Mouse (Mus musculus) CH12.LX (cell line): ENCODE measurements at regions not wholly inside any gene's neighbourhood (a gene's known extent, or its start where the extent isn't known, plus 50 kb on each side); places are given as distances from the start of the nearest gene placed in this dataset.

Source experiments
- DNase-seq: peaks from one replicate; pipeline ENCODE4 v3.0.0-alpha.2; 2013; ENCODE audit errors: extremely low read depth
- H3K27ac ChIP-seq: 2 replicates; pipeline ENCODE4 v1.5.1; 2012; ENCODE audit warnings: low read depth, mild to moderate bottlenecking, control low read depth, moderate library complexity; ENCODE audit not compliant: insufficient read depth
- H3K27me3 ChIP-seq: replicated peaks from 2 replicates; pipeline ENCODE3; 2012; ENCODE audit warnings: inconsistent platforms
- H3K36me3 ChIP-seq, 2 experiments: replicated peaks in 1 of 2; 2 replicates each; pipeline versions ENCODE3 to v1.6.1; 2012; ENCODE audit warnings: inconsistent platforms in 1 of 2, low read length in 1 of 2, mild to moderate bottlenecking in 1 of 2, mixed read lengths in 1 of 2, moderate library complexity in 1 of 2; ENCODE audit not compliant: control insufficient read depth in 1 of 2, insufficient read depth in 1 of 2
- H3K4me1 ChIP-seq, 2 experiments: 2 replicates each; pipeline ENCODE4 v1.6.1; 2012; ENCODE audit warnings: inconsistent platforms in 1 of 2, moderate library complexity in 1 of 2; ENCODE audit not compliant: insufficient read depth in 2 of 2, control insufficient read depth in 1 of 2
- H3K4me2 ChIP-seq: 2 replicates; pipeline ENCODE4 v1.6.1; 2012; ENCODE audit warnings: low read depth, mild to moderate bottlenecking, control low read depth; ENCODE audit not compliant: poor library complexity, insufficient read depth, severe bottlenecking
- H3K4me3 ChIP-seq, 3 experiments: fragments of 150-350 bp in 1 of 3; sonication (generic) in 1 of 3; replicated peaks in 1 of 3; 2 replicates each; pipeline versions ENCODE3 to v1.5.1; 2011 to 2012; ENCODE audit warnings: low read depth in 2 of 3, low read length in 2 of 3, mild to moderate bottlenecking in 2 of 3, moderate library complexity in 2 of 3, control low read depth in 1 of 3, improper control_type of control experiment in 1 of 3, inconsistent platforms in 1 of 3, mixed read lengths in 1 of 3; ENCODE audit not compliant: poor library complexity in 1 of 3
- H3K79me2 ChIP-seq: replicated peaks from 2 replicates; pipeline ENCODE4 v1.6.1; 2012; ENCODE audit warnings: mild to moderate bottlenecking, moderate library complexity; ENCODE audit not compliant: control insufficient read depth, poor library complexity, insufficient read depth, severe bottlenecking; ENCODE audit errors: extremely low read depth
- H3K9ac ChIP-seq: 2 replicates; pipeline ENCODE4 v1.6.1; 2012; ENCODE audit warnings: low read depth, mild to moderate bottlenecking, control low read depth, moderate library complexity; ENCODE audit not compliant: insufficient read depth
- H3K9me3 ChIP-seq: replicated peaks from 2 replicates; pipeline ENCODE3; 2012; ENCODE audit warnings: low read length, inconsistent platforms, mixed read lengths
- CTCF ChIP-seq, 2 experiments: IDR thresholded peaks in 1 of 2; conservative IDR thresholded peaks in 1 of 2; 2 replicates each; pipeline ENCODE4 v1.5.1; 2011 to 2012; ENCODE audit warnings: low read depth in 2 of 2, low read length in 2 of 2, improper control_type of control experiment in 1 of 2, inconsistent platforms in 1 of 2, mild to moderate bottlenecking in 1 of 2, moderate library complexity in 1 of 2
- ETS1 ChIP-seq: conservative IDR thresholded peaks from 2 replicates; pipeline ENCODE4 v1.6.1; 2012; ENCODE audit warnings: low read depth, mild to moderate bottlenecking, inconsistent platforms, low read length, improper control_type of control experiment, moderate library complexity
- GABPA ChIP-seq: IDR thresholded peaks from 2 replicates; pipeline ENCODE4 v1.6.1; 2012; ENCODE audit warnings: low read depth, low read length, improper control_type of control experiment, inconsistent platforms; ENCODE audit not compliant: insufficient replicate concordance
- HCFC1 ChIP-seq: IDR thresholded peaks from 2 replicates; pipeline ENCODE4 v1.6.1; 2012; ENCODE audit warnings: low read depth, mild to moderate bottlenecking, inconsistent platforms, low read length, improper control_type of control experiment
- JUN ChIP-seq: IDR thresholded peaks from 2 replicates; pipeline ENCODE4 v1.6.1; 2011; ENCODE audit warnings: low read depth, mild to moderate bottlenecking, low read length, improper control_type of control experiment, moderate library complexity; ENCODE audit not compliant: insufficient read depth
- JUND ChIP-seq: conservative IDR thresholded peaks from 2 replicates; pipeline ENCODE4 v1.6.1; 2011; ENCODE audit warnings: low read depth, low read length, improper control_type of control experiment
- KAT2A ChIP-seq: IDR thresholded peaks from 2 replicates; pipeline ENCODE4 v1.6.1; 2012; ENCODE audit warnings: low read length, improper control_type of control experiment, inconsistent platforms; ENCODE audit not compliant: insufficient replicate concordance
- MAX ChIP-seq: IDR thresholded peaks from 2 replicates; pipeline ENCODE4 v1.6.1; 2011; ENCODE audit warnings: low read length, improper control_type of control experiment
- MAZ ChIP-seq: IDR thresholded peaks from 2 replicates; pipeline ENCODE4 v1.6.1; 2012; ENCODE audit warnings: low read depth, mild to moderate bottlenecking, inconsistent platforms, low read length, improper control_type of control experiment, moderate library complexity
- MEF2A ChIP-seq: IDR thresholded peaks from 2 replicates; pipeline ENCODE4 v1.6.1; 2014; ENCODE audit warnings: low read depth, mild to moderate bottlenecking, inconsistent platforms, low read length, improper control_type of control experiment, borderline replicate concordance
- PAX5 ChIP-seq: IDR thresholded peaks from 2 replicates; pipeline ENCODE4 v1.6.1; 2012; ENCODE audit warnings: low read length, inconsistent platforms, mixed read lengths
- POLR2A ChIP-seq: IDR thresholded peaks from 2 replicates; pipeline ENCODE4 v1.6.1; 2011; ENCODE audit warnings: low read depth, mild to moderate bottlenecking, improper control_type of control experiment, low read length
- POLR2AphosphoS2 ChIP-seq: IDR thresholded peaks from 2 replicates; pipeline ENCODE4 v1.6.1; 2011; ENCODE audit warnings: low read depth, low read length, improper control_type of control experiment
- RCOR1 ChIP-seq: conservative IDR thresholded peaks from 2 replicates; pipeline ENCODE4 v1.6.1; 2012; ENCODE audit warnings: low read depth, mild to moderate bottlenecking, inconsistent platforms, low read length, improper control_type of control experiment
- SMC3 ChIP-seq: IDR thresholded peaks from 2 replicates; pipeline ENCODE4 v1.6.1; 2011; ENCODE audit warnings: low read depth, low read length, improper control_type of control experiment
- TCF12 ChIP-seq: IDR thresholded peaks from 2 replicates; pipeline ENCODE4 v1.6.1; 2014; ENCODE audit warnings: low read depth, mild to moderate bottlenecking, inconsistent platforms, low read length, improper control_type of control experiment
- UBTF ChIP-seq: IDR thresholded peaks from 2 replicates; pipeline ENCODE4 v1.6.1; 2012; ENCODE audit warnings: low read depth, mild to moderate bottlenecking, inconsistent platforms, low read length, improper control_type of control experiment, moderate library complexity
- USF2 ChIP-seq: conservative IDR thresholded peaks from 2 replicates; pipeline ENCODE4 v1.6.1; 2011; ENCODE audit warnings: low read depth, low read length, improper control_type of control experiment
- ZC3H11A ChIP-seq: IDR thresholded peaks from 2 replicates; pipeline ENCODE4 v1.6.1; 2012; ENCODE audit warnings: low read depth, mild to moderate bottlenecking, inconsistent platforms, low read length, improper control_type of control experiment
- ZNF384 ChIP-seq: IDR thresholded peaks from 2 replicates; pipeline ENCODE4 v1.6.1; 2012; ENCODE audit warnings: low read depth, low read length, improper control_type of control experiment, inconsistent platforms
- dilution Hi-C: fragments of 300-500 bp; cut with MboI; formaldehyde crosslinking; loops from 2 replicates; pipeline ENCODE4 v1.14.3; 2020; ENCODE audit warnings: low sequenced_read_pairs; ENCODE audit not compliant: extremely low pct_unique_long_range_greater_than_20kb, extremely low pct_ligation_motif_present
- in situ Hi-C: fragments of 300-500 bp; cut with MboI; formaldehyde crosslinking; loops from 3 replicates; pipeline ENCODE4 v1.14.3; 2019; ENCODE audit warnings: low sequenced_read_pairs, low pct_ligation_motif_present, low pct_unique_long_range_greater_than_20kb, mixed read lengths

DNA sequence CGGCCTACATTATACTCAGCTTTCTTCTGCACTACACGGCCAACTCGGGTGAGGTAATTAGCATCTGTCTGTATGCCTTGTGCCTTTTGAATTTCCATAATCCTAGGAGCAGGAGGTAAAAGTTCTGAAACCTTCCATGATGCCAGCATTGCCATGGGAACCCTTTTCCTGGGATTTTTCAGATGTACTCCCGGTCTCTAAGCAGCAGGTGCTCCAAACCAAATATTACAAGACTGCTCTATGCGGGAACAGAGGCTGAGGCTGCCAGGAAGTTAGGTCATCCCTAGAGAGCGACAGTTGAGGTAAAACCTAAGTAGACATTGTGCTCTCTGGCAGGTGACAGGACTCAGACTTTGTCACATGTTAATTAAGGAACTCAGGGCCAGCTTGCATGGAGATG lies 501.0 kb upstream of the Mgmt start:
- Histone ChIP-seq H3K9me3 (no peaks in the 10 kb centered on the region), H3K36me3 (no peaks in the 10 kb centered on the region), H3K27ac (no peak overlapping the region), H3K4me1 (no peaks in the 10 kb centered on the region), H3K4me3 (no peak overlapping the region), H3K4me2 (no peak overlapping the region), H3K9ac (no peak overlapping the region), H3K27me3 (peaks cover 94% of the 10 kb centered on the region), H3K79me2 (no peaks in the 10 kb centered on the region)
- TF ChIP-seq GABPA (no peak), MEF2A (no peak), HCFC1 (no peak), MAX (no peak), POLR2A (no peak), ETS1 (no peak), JUN (no peak), PAX5 (no peak), KAT2A (no peak), ZC3H11A (no peak), UBTF (no peak), ZNF384 (no peak), SMC3 (no peak), JUND (no peak), CTCF (conservative IDR thresholded peaks at IDR 0.05 in 1 of 2, IDR thresholded peaks at IDR 0.05 in 1 of 2; ENCODE audit: low read depth in 2 of 2, low read length in 2 of 2) (no peak), MAZ (no peak)
- in situ Hi-C loops (no loop called here), dilution Hi-C loops (no loop called here)
- no peak for DNase-seq

DNA sequence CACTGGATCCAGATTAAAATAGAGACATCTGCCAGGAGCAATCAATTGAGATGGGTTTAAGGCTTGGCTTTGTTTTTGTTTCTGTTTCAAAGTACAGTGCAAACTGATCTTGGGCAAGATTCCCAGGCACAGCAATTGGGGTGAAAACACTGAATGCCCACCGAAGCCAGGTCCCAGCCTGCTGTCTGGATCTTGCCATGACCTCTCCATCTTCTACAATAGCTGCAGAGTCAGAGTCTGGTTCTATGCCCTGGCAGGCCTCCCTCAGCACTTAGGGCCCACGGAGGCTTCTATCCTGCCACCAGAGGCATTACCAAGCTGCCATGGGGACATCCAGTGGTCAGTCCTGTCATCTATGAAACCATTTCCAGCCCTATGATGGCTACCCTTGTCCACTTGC lies 498.6 kb upstream of the Mgmt start:
- in situ Hi-C loops = no loop called here
- Histone ChIP-seq H3K9ac (no peak overlapping the region), H3K4me1 (no peaks in the 10 kb centered on the region), H3K36me3 (no peaks in the 10 kb centered on the region), H3K9me3 (no peaks in the 10 kb centered on the region), H3K4me3 (no peak overlapping the region), H3K4me2 (no peak overlapping the region), H3K27ac (no peak overlapping the region), H3K27me3 (peaks cover 95% of the 10 kb centered on the region), H3K79me2 (no peaks in the 10 kb centered on the region)
- TF ChIP-seq TCF12 (no peak), POLR2A (no peak), CTCF (conservative IDR thresholded peaks at IDR 0.05 in 1 of 2, IDR thresholded peaks at IDR 0.05 in 1 of 2; ENCODE audit: low read depth in 2 of 2, low read length in 2 of 2) (no peak), RCOR1 (no peak), USF2 (no peak), POLR2AphosphoS2 (no peak)
- no peak for DNase-seq
- dilution Hi-C loops = no loop called here
